Mouse (Mus musculus): ENCODE measurements around the gene Rcbtb2.

DNA sequence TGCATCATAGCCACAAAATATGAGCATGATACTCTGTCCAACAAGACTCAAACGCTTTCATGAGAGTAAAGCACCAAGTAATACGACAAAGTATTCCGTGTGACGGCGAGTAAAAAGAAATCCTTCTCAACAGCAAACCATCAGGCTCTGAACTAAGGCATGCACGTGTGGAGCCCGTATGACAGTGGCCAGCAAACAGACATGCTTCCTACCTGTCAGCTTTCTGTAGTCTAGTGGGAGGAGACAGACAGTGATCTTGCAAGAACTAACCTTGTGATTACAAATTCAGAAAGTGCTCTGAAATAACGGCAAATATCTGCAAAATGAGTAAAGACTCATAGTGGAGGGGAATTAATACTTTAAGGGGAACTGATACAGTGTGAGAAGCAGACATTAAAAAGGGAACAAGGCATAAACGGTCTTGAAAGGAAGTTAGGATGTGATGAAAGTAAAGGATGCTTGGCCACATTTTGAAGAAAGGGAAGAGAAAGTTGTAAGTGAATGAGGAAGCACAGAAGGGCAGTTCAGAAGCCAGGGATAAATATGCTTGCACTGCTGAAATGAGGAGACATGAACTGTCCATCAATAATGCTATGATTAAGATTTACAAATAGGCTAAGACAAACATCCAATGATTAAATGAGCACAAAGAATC is 99.6 kb downstream of the Rcbtb2 start:
- TF ChIP-seq CTCF (IDR thresholded peaks at IDR 0.05; ENCODE audit: extremely low read depth, insufficient read depth, insufficient read length, insufficient replicate concordance) (no peak), POLR2A (IDR thresholded peaks at IDR 0.05; ENCODE audit: low read depth, low read length) (no peak)
